Mouse (Mus musculus): ENCODE results near the gene Thap8.

Thap8 gene

GRCm38 (mm10) chr7:30286701-30287410, 7.0 kb downstream of the Thap8 start:
- DNase-seq = no peak

DNA sequence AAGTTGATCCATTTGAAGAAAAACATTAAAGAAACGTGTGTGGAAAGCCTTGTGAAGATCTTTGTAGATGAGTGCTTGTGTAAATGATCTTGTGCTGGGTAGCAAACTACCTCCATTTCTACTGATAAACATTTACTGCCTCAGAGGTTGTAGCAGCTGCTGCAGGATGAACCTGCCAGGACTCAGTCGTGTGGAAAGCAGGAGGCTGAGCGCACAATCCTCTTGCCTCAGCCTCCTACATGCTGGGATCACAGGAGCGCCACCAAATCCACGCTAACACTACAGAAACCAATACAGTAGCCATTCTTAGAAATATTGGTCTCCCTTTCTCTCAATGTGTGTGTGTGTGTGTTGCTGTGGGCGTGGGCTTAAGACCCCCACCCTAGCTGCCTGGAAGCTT, 8.2 kb downstream of the Thap8 start:
- no peak for DNase-seq

- no peak for DNase-seq
Observed at GRCm38 (mm10) chr7:30289071-30289713, 9.3 kb downstream of the Thap8 start.

DNA sequence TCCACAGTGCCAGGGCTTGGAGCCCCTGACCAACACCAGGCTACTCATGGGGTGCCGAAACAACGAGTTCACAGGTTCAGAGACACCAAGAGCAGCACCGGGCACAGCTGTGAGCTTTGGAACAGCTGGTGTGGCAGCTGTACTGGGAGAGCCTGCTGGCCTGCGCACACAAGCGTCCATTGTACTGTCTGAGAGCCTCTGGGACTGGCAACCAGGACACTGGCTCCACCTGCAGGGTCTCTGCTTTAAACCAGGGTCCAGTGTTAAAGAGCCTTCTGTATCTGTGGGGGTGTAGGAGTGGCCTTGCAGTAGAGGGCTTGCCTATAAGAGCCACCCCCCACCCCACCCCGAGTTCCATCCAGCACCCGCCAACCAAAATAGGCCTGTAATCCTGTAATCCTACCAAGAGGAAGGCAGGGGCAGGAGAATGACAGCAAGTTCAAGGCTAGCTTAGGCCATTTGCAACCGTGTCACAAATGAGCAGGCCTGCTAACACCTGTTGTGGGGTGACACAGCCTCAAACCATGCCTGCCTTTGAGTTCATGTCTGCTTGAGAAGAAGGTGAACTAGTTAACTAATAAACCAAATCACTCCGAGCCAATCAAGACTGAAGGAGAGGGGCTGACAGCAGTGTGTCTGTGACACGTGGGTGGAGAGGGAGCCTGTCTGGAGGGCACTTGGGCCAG, 10.0 kb downstream of the Thap8 start:
- DNase-seq = no peak

GRCm38 (mm10) chr7:30291215-30292131, 11.6 kb downstream of the Thap8 start, which contains the start of gene Clip3:
Gene Clip3 (plus strand): TSS chr7:30291728.
- peak; percentile 91 for DNase-seq

DNA sequence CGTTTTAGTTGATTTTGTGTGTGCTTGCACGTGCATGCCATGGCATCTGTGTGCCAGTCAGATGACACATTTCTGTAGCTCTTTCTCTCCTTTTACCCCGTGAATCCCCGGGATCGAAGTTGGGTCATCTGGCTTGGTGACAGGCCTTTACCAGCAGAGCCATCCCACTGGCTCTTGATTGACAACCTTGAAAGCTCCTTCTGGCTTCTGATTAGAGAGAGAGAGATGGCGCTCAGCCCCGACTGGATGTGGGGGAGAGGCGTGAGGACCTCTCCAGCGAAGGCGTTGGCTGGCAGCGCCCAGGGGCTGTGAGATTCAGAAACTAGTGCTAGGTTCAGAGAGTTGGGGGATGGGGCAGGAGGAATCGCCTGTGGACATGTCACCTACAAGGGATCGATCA, 13.9 kb downstream of the Thap8 start:
- DNase-seq = peak; percentile 51

DNA sequence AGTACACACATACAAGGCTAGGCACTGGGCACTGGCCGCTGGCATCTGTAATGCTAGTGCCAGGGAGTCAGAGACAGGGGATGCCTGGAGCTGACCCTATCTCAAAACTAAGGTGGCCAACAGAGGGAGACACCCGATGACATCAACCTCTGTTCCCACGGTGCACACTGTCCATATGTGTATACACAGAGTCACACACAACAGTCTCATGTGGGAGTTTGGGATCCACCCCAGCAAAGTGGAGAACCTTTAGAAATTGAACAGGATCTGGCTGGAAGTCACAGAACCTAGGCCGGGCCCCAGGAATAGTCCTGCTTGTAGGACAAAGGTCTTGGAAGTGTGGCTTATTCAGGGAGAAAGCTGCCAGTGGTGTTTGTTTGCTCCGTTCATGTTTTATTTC, 14.4 kb downstream of the Thap8 start:
- DNase-seq = no peak

- no peak for DNase-seq
Observed at GRCm38 (mm10) chr7:30295103-30295502, 15.2 kb downstream of the Thap8 start.

- no peak for DNase-seq
Observed at GRCm38 (mm10) chr7:30296816-30297215, 16.9 kb downstream of the Thap8 start.

DNA sequence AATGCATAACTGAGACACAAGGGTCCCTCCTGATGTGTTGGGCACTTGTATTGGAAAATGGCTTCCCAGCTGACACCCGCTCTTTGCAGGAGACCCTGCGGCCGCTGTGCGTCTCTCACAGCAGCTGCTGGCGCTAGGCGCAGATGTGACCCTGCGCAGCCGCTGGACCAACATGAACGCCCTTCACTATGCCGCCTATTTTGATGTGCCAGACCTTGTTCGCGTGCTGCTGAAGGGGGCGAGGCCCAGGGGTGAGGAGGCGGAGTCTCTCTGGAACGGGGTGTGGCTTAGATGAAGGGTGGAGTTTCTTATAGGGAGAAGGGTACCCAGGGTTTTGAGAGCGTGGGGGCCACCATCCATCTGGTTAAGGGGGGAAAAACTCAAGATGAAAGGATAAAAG, 17.4 kb downstream of the Thap8 start:
- DNase-seq = no peak

- no peak for DNase-seq
Observed at GRCm38 (mm10) chr7:30300914-30301313, 21.0 kb downstream of the Thap8 start.

GRCm38 (mm10) chr7:30306083-30306779, 26.3 kb downstream of the Thap8 start:
- DNase-seq = no peak

DNA sequence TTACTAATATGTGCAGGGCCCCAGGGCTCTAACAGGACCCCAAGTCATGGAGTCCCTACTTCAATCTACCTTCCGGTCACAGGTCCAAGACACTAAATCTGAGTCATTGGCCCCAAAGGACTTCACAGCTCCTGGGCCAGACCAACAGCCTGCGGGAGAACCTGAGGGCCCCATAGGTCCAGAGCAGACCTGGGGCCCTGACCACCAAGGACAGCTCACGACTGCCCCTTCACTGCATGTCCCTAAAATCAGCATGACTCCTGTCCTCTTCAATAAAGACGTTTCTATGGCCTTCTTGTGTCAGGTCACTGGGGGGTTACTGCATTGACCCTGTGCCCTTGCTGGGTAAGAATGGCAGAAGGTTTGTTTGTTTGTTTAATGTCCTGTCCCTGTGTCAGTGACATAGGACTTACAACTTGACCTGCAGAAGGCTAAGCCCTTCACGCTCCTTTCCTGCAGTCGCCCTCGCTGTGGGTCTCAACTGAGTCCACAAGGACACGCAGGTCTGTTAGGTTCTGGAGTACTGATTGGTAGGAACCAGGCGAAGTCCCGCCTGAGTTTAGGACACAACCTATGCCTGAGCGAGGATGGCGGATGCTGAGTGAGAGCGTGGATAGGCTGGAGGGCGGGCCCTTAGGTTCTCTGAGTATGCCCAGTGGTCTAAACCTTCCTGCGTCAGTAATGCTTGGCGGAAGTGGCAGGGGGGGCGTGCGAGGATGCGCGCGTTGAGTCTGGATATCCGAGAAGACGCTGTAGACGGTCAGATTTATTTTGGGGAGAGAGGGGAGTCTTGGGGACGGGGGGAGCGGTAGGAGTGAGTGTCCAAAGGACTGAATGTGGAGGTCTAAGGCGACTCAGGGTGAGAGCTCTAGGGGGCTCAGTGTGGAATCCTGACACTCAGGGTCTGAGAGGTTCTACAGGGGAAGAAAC, 28.4 kb downstream of the Thap8 start, which contains the start of gene Alkbh6:
Gene Alkbh6, plus strand, starts transcription at position 642 of the 930 bp plus-strand sequence.
- peak; percentile 91 for DNase-seq

- DNase-seq = no peak
Observed at GRCm38 (mm10) chr7:30309395-30310129, 29.7 kb downstream of the Thap8 start.

- no peak for DNase-seq
Observed at GRCm38 (mm10) chr7:30310136-30310535, 30.2 kb downstream of the Thap8 start.

GRCm38 (mm10) chr7:30313666-30314320, 33.9 kb downstream of the Thap8 start:
- no peak for DNase-seq

DNA sequence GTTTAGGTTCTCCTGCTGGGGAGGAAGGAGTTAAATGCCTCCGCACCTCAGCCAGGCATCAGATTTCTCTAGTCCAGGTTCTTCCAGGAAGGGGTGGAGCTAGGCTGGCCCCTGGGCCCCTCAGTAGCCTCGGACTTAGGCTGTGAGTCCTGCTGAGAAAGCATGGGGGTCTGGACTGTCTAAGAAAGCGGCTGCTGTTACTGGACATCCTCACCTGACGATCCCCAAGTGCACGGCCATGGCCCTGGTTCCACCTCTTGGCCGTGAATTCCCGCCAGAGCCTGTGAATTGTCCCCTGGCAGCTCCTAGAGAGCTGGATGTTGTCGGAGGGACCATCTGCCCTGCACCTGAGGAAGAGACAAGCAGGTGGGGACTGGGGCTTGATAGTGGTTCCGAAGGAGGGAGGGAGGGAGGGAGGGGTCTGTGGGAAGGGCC, 34.8 kb downstream of the Thap8 start, which contains the start of gene Syne4:
Gene Syne4, plus strand, starts transcription at position 87 of the 435 bp plus-strand sequence.
- no peak for DNase-seq

DNA sequence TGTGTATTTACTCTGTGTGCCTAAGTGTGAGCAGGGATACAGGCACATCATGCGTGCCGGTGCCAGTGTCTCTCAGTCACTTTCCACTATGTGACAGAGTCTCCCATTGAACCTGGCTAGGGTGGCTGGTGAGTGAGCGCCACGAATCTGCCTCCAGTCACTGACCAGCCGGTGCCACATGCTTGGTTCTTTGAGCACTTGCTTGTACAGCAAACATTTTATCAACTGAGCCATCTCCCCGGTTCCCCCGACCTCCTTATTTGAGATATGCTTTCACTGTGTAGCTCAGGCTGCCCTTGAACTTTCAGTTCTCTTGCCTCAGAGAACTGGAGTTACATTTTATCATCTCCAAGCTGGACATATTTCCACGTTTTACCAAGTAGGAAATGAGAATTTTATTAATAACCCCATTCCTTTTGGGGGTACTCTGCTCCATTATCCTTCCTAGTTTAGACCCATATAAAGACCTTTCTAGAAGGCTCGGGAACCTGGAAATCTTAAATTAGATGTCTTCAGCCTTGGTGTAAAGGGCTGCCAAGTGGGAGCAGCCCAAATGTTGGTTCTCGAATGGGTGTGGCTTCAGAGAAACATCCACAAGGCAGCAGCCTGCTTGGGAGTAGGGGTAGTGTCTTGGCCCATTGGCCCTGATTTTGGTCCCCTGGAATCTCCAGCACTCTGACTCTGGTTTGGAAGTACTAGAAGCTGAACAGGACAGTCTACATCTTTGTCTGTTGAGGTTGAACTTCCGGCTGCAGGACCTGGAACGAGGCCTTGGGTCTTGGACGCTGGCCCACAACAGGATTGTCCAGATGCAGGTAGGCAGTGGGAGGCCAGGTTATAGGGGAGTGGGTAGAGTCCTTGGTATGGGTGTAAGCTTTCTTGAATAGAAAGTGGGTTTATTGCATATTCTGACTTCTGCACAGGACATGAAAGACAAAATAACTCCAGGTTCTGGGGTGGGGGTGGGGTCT, 36.0 kb downstream of the Thap8 start:
- no peak for DNase-seq
